Mouse (Mus musculus) brain, embryonic 14.5 days (tissue): Measurements from ENCODE around the gene Trak1. TPM values are rescaled to one million over a fixed set of nuclear protein-coding genes. Genes with fewer than 3 reads are reported as not detected.
A peak's percentile ranks its signal among the peaks of the same experiment; 100 is the strongest.

Experiments
- DNase-seq: peaks from one replicate; pipeline ENCODE4 v3.0.0-alpha.2; 2011; ENCODE audit warnings: low read depth
- CTCF ChIP-seq: fragments of 200-500 bp; IDR thresholded peaks from 2 replicates; pipeline ENCODE4 v1.5.1; 2012; ENCODE audit warnings: inconsistent platforms, mild to moderate bottlenecking, moderate library complexity, borderline replicate concordance; ENCODE audit not compliant: insufficient read depth, insufficient read length; ENCODE audit errors: extremely low read depth
- POLR2A ChIP-seq: fragments of 200-500 bp; IDR thresholded peaks from 2 replicates; pipeline ENCODE4 v1.6.1; 2012; ENCODE audit warnings: mild to moderate bottlenecking, inconsistent platforms, borderline replicate concordance; ENCODE audit not compliant: poor library complexity, insufficient read depth, insufficient read length, severe bottlenecking; ENCODE audit errors: extremely low read depth
- polyA plus RNA-seq: library from polyadenylated mRNA; depleted of rRNA; stranded (reverse); fragments of >200 nt; gene quantifications from 2 replicates; pipeline ENCODE4 v1.2.3, GENCODE M21; 2012

Gene Trak1
- polyA plus RNA-seq, 1 experiment: 77.7 TPM

DNA sequence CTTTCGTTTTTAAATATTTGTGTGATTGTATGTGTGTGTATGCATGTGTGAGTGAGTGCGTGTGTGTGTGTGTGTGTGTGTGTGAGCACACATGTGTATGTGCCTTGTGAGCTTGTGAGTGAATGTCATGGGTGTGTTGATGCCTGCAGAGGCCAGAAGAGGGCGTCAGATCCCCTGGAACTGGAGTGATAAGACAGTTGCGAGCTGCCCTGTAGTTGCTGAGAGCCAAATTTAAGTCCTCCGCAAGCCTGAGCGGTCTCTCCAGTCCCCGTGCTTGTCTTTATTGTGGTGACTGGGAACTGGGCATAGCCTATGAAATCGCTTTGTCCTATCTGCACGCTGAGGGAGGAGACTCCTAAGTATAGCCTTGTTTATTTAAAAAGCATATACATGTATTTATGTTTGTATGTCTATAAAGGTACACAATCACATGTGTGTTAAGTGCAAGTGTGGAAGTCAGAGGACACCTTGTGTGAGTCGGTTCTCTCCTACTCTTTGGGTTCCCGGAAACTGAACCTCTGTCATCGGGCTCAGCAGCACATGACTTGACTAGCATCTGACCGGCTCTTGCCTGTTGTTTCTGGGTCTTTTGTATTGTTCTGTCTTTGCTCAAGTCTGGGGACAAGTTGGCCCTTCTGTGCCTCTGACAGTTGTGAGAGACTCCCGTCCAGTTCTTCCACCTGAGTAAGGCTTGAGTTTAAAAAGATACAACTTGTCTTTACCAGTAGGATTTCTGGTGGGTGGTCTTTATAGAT is 46.0 kb downstream of the Trak1 start:
- no peak for TF ChIP-seq CTCF
- no peak for TF ChIP-seq POLR2A
- DNase-seq: no peak

DNA sequence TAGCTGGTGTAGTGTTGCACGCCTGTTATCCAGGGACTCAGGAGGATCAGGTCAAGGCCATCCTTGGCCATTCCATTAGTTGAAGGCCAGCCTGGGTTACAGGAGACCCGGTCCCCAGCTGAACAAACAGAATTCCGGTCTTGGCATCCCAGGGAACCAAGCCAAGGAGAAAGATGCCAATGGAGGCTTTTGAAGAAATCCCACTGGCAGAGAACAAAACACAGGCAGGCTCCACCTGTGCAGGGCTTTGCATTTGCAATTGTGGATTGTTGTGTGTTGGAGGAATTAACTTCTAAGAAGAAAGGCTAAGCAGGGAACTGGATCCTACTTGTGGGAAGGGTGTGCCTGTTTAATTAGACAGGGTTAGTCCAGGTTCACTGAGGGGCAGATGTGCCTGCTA is 47.0 kb downstream of the Trak1 start:
- no peak for DNase-seq
- TF ChIP-seq CTCF (no peak), POLR2A (no peak)

GRCm38 (mm10) chr9:121345427-121346130 is 48.3 kb downstream of the Trak1 start:
- DNase-seq: no peak
- no peak for TF ChIP-seq POLR2A
- TF ChIP-seq CTCF: no peak

DNA sequence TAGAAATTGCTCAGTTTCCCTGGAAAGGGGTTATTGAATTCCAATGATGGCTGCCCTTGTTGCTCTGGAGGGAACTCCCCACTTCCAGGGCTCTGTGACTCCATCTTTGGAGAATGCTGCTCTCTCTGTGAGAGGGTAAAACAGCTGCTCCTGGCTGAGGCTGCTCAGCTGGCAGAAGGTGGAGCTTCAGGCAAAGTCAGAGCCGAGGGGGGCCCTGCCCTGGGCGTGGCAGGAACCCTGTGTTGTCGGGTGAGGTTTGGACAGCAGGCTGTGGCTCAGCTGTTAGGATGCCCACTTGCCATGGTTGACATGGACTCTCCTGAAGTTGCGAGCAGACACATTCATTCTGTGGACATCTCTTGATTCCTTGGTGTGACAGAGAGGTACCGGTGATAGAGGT is 49.3 kb downstream of the Trak1 start:
- no peak for TF ChIP-seq CTCF
- no peak for DNase-seq

GRCm38 (mm10) chr9:121347981-121348380 is 50.7 kb downstream of the Trak1 start:
- DNase-seq: peak; percentile 69

DNA sequence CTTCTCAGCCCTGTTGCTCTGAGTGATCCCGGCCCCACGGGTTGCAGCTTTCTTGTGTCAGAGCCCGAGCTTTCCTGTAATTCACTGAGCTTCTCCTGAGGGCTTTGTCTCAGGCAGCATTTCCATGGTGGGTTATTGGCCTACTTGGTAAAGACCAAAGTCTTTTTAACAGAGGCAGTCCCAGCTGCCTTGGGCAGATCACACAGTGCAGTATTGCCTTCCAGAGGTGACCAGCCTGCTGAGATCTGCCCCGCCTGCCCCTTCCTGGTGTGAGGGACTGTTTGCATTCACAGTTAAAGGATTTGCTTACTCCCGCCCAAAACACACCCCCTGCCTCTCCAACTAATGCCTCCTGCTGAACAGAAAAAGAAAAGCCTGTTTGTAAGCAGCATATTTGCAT is 51.2 kb downstream of the Trak1 start:
- peak; percentile 64 for DNase-seq
- no peak for TF ChIP-seq POLR2A
- TF ChIP-seq CTCF: no peak

More at GRCm38 (mm10) chr9:121347981-121348380, 50.7 kb downstream of the Trak1 start:
- TF ChIP-seq POLR2A (no peak), CTCF (no peak)

DNA sequence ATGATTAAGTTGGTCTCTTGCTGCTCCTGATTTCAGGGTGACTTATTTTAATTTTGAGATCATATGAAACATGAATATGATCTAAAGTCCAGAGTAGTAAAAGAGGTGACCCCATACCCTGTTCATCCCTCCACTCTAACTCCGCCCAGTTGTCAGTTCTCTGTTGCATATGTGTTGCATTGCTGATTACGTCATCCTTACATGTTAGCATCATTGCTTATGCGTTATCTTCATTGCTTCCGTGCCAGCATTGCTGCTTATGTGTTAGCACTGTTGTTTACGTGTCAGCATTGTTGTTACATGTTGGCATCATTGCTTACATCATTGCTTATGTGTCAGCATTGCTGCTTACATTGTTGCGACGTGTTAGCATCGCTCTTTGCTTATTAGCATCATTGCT is 51.8 kb downstream of the Trak1 start:
- no peak for DNase-seq
- no peak for TF ChIP-seq POLR2A
- TF ChIP-seq CTCF: no peak

- TF ChIP-seq CTCF: no peak
- no peak for TF ChIP-seq POLR2A
- DNase-seq: no peak
Observed at GRCm38 (mm10) chr9:121350601-121351000, 53.3 kb downstream of the Trak1 start.

- TF ChIP-seq POLR2A (no peak), CTCF (no peak)
- no peak for DNase-seq
Observed at GRCm38 (mm10) chr9:121351388-121352078, 54.2 kb downstream of the Trak1 start.

DNA sequence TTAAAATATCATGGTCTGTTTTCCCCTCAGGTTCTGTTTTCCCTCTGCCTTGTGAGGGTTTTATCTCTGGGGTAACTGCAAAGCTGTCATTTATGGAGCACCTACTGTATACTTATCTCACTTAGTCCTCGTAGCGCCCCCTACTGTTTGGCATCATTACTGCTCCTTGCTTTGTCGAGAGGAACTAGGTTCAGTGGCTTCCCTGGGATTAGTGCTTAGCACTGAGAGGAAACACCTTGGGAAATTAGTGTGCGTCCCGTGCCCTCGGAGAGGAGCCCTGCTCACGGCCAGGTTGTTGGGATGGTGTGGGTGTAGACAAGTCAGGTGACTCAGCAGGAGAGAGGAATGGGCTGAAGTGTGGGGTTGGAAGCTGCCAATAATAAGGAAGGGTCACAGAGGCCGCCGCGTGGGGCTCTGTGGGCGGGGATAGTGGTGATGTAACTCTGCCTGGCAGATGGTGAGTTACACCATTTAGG is 54.9 kb downstream of the Trak1 start:
- peak; percentile 56; the same call in 1 of the 2 replicates for TF ChIP-seq CTCF
- no peak for TF ChIP-seq POLR2A
- DNase-seq: no peak

GRCm38 (mm10) chr9:121352726-121353125 is 55.4 kb downstream of the Trak1 start:
- no peak for DNase-seq
- TF ChIP-seq CTCF (no peak), POLR2A (no peak)

DNA sequence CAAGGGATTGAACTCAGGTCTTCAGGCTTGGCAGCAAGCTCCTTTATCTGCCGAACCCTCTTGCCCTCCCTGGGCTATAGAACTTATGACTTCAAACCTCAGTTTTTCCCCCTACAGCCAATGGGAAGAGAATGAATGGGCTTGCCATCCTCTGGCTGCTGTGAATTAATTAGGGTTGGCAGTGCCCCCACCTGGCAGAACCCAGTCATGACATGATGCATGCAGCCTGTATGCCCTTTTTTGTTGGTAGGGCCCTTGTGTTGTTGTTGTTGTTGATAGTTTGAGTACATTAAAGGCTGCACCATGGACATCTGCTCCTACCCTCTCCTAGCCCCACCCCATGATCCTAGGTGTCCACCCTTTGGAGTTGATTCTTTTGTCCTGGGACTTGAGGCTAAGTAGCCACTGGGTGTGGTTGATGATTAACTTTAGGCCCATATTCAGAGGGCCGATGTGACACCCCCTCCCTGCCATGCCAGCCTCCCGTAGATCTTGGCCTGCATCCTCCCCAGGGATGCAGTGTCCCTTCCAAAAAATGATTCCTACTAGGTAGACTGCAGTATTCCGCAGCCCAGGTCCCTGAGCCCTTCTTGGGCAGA is 57.6 kb downstream of the Trak1 start:
- TF ChIP-seq CTCF: peak; percentile 46; the same call in 1 of the 2 replicates
- TF ChIP-seq POLR2A: no peak
- DNase-seq: no peak

- TF ChIP-seq POLR2A (no peak), CTCF (no peak)
- DNase-seq: peak; percentile 77
Observed at GRCm38 (mm10) chr9:121355431-121356141, 58.3 kb downstream of the Trak1 start.

GRCm38 (mm10) chr9:121357102-121357501 is 59.8 kb downstream of the Trak1 start:
- TF ChIP-seq POLR2A (no peak), CTCF (no peak)
- no peak for DNase-seq
